Mouse (Mus musculus): Measurements from ENCODE around the gene Myt1l. TPM values are rescaled to one million over a fixed set of nuclear protein-coding genes. Genes with fewer than 3 reads are reported as not detected.

The Myt1l gene
- total RNA-seq, 2 experiments from 2014 or later = 218 to 245 TPM

DNA sequence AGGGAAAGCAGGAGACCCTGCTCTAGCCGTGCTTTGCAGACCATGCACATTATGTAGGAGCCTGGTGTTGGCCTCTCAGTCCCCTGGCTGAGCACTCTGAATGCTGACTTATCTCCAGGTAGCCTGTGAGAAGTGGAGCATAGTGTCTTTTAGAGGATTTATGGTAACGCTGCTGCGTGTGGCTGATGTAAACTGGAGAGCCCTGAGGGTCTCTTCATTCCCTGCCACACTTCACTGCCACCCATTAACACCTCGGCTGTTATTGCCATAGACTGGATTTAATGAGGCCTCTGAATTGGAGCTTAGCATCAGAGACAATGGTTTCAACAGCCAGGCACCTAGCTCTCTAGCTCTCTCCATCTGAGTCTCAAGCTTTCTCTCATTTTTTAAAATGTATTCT is 114.7 kb downstream of the Myt1l start:
- intact Hi-C loops (cut with DNase I) = no loop called here
- no peak for DNase-seq (ENCODE audit: low spot score in 2 of 2)

- DNase-seq (ENCODE audit: low spot score in 2 of 2) = no peak
- intact Hi-C loops (cut with DNase I) = no loop called here
Observed at GRCm38 (mm10) chr12:29644091-29644490, 115.9 kb downstream of the Myt1l start.

DNA sequence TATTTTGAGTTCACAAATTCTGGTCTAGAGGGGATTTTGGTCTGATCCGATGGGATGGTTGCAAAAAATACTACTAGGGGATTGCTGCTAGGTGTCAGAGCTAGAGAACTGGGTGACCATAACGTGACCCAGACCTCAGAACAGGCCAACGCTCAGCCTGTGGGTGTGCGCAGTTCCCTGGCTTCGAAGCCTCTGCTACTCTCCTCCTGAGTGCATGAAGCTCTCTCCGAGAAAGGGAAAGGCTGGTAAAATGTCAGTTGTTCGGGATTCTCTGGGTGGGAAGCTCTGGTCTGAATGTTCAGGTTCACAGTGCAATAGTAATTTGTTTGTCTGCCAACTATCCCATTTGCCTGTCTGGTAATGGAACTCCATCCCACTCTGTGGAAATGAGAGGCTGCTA is 116.5 kb downstream of the Myt1l start:
- intact Hi-C loops (cut with DNase I) = no loop called here
- no peak for DNase-seq (ENCODE audit: low spot score in 2 of 2)

DNA sequence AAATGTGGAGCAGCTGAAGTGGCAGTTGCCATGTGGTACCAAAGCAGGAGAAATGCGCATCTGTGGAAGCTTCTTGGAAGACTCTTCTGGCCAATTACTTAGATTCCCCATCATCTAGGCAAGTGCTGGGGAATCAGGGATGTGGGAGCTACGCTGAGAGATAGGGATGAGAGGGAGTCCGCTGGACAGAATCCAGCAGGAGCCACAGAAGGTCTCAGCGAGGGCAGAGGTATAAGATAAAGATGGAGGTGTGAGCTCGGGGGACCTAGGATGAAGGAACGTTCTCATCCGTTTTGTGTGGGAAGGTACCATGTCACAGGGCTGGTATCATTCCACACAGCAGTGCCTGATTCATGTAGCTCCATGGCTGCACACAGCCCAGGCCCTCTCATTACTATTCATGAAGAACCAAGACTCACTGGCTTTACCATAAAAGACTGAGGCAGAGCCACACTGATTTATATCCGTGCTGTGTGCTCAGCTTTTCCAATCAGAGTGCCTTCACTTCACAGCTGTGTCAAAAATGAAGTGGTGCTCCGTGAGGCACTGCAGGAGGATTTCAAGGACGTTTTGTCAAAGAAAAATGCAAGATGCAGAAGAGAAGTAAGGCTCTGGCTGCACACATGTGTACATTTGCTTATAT is 121.4 kb downstream of the Myt1l start:
- intact Hi-C loops (cut with DNase I) = no loop called here
- DNase-seq (ENCODE audit: low spot score in 2 of 2) = peak in 1 of 2 experiments; percentile 63

- DNase-seq (ENCODE audit: low spot score in 2 of 2) = no peak
- intact Hi-C loops (cut with DNase I) = no loop called here
Observed at GRCm38 (mm10) chr12:29652516-29652915, 124.3 kb downstream of the Myt1l start.

- intact Hi-C loops (cut with DNase I) = no loop called here
- DNase-seq (ENCODE audit: low spot score in 2 of 2) = peak in 1 of 2 experiments; percentile 63
Observed at GRCm38 (mm10) chr12:29655197-29655632, 127.0 kb downstream of the Myt1l start.

- DNase-seq (ENCODE audit: low spot score in 2 of 2) = peak in 1 of 2 experiments; percentile 37
- intact Hi-C loops (cut with DNase I) = no loop called here
Observed at GRCm38 (mm10) chr12:29655673-29656072, 127.5 kb downstream of the Myt1l start.

- intact Hi-C loops (cut with DNase I) = no loop called here
- no peak for DNase-seq (ENCODE audit: low spot score in 2 of 2)
Observed at GRCm38 (mm10) chr12:29657061-29657460, 128.9 kb downstream of the Myt1l start.

DNA sequence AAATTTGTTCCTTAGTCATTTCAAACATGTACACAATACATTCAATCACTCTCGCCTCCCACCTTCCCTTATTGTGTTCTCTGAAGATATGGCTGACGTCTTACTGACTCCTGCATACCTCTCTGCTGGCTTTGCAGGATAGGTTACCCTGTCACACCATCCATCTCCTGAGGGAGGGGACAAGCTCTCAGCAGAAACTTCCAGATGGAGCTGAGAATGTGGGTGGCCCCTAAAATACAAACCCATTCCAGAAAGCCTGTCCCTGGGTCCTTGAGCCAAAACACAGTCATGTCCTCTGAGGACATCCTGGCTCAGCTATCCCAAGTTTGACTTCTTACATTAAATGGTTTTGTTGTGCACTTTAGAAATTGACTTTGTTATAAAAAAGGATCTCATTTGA is 129.7 kb downstream of the Myt1l start:
- DNase-seq (ENCODE audit: low spot score in 2 of 2) = peak in 1 of 2 experiments; percentile 78
- intact Hi-C loops (cut with DNase I) = no loop called here

DNA sequence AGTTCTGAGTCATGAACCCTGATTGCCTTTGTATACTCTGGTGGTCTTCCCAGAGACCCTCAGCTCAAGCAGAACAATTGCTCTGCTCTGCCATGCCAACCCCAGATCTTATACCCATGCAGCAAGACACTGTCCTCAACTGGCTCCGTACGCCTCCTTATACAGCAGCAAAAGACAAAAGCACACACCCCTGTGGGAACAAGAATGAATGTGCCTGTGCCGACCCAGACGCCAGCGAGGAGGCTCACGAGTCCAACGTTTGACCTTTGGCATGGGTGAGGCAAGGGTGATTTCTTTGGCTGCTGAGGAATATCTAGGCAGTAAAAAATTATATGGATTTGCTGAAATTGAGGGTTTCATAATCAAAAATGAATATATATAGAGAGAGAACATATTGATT is 143.8 kb downstream of the Myt1l start:
- DNase-seq (ENCODE audit: low spot score in 2 of 2) = no peak
- intact Hi-C loops (cut with DNase I) = no loop called here

DNA sequence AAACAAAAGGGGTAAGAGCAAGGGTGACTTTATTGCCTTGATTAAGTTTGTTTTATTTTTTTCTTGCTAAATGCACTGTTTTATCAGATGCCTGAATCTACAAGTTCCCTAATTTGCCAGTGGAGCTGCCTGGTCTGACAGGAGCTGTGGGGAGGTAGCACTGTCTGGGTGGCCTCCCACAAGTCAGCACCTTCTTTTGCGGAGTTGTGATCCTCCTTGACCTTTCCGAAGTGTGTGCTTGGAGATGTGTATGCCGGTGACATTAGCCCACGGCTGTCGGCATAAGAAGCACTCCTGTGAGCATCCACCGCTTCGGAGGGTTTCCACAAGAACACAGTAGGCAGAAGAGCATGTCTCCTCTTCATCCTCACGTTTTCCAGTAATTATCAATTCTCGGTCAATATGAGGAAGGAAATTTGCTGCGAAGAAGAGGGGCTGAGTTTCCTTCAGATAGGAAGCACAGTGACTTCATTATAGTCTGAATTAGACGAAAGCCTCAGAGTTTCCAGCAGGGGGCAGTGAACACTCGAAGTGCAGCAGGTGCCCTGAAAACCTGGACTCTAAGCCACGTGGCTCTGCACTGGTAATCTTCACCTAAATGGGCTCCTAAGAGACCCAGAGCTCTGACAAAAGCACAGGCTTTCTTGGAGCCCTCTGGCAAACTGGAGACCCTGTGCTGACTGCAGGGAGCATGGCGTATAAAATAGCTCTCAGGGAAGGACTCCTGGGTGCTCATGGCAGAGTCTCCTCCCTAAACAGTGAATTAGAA is 147.6 kb downstream of the Myt1l start:
- intact Hi-C loops (cut with DNase I) = loop anchor here (2.0 kb wide), 1 partner anchor 163 kb away; no protein-coding TSS in a partner anchor

GRCm38 (mm10) chr12:29682384-29682783 is 154.2 kb downstream of the Myt1l start:
- intact Hi-C loops (cut with DNase I) = no loop called here
- DNase-seq (ENCODE audit: low spot score in 2 of 2) = peak in 1 of 2 experiments; percentile 69

More for the DNA sequence above, 147.6 kb downstream of the Myt1l start:
- peak; percentile 71 to 77 for DNase-seq (ENCODE audit: low spot score in 2 of 2)

GRCm38 (mm10) chr12:29682946-29683345 is 154.8 kb downstream of the Myt1l start:
- peak in 1 of 2 experiments; percentile 65 for DNase-seq (ENCODE audit: low spot score in 2 of 2)
- intact Hi-C loops (cut with DNase I) = no loop called here

DNA sequence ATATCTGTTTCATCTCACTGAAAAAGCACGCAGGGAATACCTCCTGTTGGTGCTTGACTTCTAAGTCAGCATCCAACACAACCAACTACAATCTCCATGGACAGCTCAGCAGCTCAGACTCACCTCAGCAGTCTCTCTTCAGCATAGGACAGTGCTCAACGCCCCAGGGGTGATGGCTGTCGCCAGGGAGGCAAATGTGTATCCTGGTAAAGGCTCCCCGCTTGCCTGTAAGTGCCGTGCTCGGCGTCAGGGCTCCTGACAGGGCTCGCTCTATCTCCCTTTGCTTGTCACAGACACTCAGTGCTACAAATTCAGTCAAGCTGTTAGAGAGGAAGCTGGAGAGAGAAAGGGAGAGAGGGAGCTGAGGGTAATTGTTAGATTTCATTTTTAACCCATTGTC is 158.1 kb downstream of the Myt1l start:
- intact Hi-C loops (cut with DNase I) = no loop called here
- no peak for DNase-seq (ENCODE audit: low spot score in 2 of 2)

- intact Hi-C loops (cut with DNase I) = no loop called here
- no peak for DNase-seq (ENCODE audit: low spot score in 2 of 2)
Observed at GRCm38 (mm10) chr12:29691566-29691965, 163.4 kb downstream of the Myt1l start.

DNA sequence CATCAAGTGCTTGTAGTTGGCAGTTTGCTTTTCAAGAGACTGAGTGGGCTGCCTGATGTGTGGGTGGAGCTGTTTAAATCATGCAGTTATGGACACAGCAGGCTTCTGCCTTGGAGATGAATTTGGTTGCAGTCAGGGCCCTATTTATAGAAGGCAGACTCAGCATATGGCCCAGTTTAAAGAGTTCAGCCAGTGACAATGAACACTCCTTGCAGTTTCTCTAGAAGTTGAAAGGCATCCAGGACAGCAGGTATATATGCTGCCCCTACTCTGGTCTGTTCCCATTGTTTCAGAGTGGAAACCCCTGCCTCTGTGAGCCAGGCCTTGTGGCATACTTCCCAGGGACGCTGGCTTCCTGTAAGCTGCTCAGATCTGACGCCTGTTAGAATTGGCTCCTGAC is 167.0 kb downstream of the Myt1l start:
- intact Hi-C loops (cut with DNase I) = loop anchor here (1.0 to 5.0 kb wide), 3 partner anchors 45 to 127 kb away; no protein-coding TSS in a partner anchor
- DNase-seq (ENCODE audit: low spot score in 2 of 2) = peak; percentile 78 to 97

- intact Hi-C loops (cut with DNase I) = loop anchor here (1.0 to 5.0 kb wide), 3 partner anchors 59 to 124 kb away; no protein-coding TSS in a partner anchor
Observed at GRCm38 (mm10) chr12:29697526-29698500, 169.6 kb downstream of the Myt1l start.

GRCm38 (mm10) chr12:29698541-29698940 is 170.4 kb downstream of the Myt1l start:
- no peak for DNase-seq (ENCODE audit: low spot score in 2 of 2)
- intact Hi-C loops (cut with DNase I) = loop anchor here (5.0 kb wide), 2 partner anchors 59 to 124 kb away; no protein-coding TSS in a partner anchor

More at GRCm38 (mm10) chr12:29697526-29698500, 169.6 kb downstream of the Myt1l start:
- DNase-seq (ENCODE audit: low spot score in 2 of 2) = peak; percentile 78 to 95

- peak in 1 of 2 experiments; percentile 76 for DNase-seq (ENCODE audit: low spot score in 2 of 2)
- intact Hi-C loops (cut with DNase I) = loop anchor here (5.0 kb wide), 2 partner anchors 58 to 123 kb away; no protein-coding TSS in a partner anchor
Observed at GRCm38 (mm10) chr12:29698976-29699375, 170.8 kb downstream of the Myt1l start.
